Mouse (Mus musculus) urinary bladder, adult 2 months (tissue): ENCODE results near the gene Tbx10. TPM values are rescaled to one million over a fixed set of nuclear protein-coding genes. Genes with fewer than 3 reads are reported as not detected.

Source experiments
- DNase-seq: peaks from one replicate; pipeline ENCODE4 v3.0.0; 2022; ENCODE audit warnings: low spot score
- polyA plus RNA-seq: library from polyadenylated mRNA; depleted of rRNA; stranded (reverse); fragments of >200 nt; gene quantifications from 2 replicates; pipeline ENCODE4 v1.2.3, GENCODE M21; 2012

Gene Tbx10
- polyA plus RNA-seq, 1 experiment = not detected

GRCm38 (mm10) chr19:3975866-3976265 lies 16.7 kb upstream of the Tbx10 start:
- DNase-seq = no peak

DNA sequence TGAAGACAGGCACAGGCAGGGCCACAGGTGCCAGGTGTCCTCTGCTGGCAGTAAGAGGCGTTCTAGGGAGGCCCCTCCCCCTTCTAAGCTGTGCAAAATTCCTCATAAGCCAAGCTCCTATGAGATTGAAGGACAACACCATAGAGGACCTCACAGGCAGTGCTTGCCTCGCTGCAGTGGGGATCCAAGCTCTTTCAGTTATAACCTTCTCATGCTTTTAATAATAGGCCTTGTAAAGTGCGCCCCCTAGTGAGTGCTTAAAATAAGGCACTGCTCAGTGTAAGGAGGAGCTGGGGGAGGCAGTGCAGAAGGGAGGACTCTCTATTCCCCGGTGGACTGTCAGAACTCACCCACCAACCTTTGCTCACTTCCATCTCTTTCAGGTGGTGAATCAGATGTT lies 12.2 kb upstream of the Tbx10 start:
- no peak for DNase-seq

DNA sequence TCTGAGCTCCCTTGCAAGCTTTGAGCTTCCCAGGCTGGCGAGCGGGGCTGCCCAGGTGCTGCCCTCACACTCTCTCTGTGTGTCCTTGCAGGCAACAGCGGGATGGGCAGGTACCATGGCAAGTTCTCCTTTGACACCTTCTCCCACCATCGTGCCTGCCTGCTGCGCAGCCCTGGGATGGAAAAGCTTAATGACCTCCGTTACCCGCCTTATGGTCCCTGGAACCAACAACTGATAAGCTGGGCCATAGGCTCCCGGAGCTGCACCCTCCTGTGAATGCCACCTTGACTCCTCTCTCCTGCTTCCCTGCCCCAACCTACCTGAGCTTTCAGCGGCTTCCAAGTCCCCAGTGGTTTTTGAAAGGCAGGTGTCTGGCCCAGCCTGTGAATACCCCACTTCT lies 11.6 kb upstream of the Tbx10 start:
- no peak for DNase-seq

GRCm38 (mm10) chr19:3983527-3984200 lies 8.9 kb upstream of the Tbx10 start:
- no peak for DNase-seq

- no peak for DNase-seq
Measured at GRCm38 (mm10) chr19:3985261-3985681, 7.3 kb upstream of the Tbx10 start.

DNA sequence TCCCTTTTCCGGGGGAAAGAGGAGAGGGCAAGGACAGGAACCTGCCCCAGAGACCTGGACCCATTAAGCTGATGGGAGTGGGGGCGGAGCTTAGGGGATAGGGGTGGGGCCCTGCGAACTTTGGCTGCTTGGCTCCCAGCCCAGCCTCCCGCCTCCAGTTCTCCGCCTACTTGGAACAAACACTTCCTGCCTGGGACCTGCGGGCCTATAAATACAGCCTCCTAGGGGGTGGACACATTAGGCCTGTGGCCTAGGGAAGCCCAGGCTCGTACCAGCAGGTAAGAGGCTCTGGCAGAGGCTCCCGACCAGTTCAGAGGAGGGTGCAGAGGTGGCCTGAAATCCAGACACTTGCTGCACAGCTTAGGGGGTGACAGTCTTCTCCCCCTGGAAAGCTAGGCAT lies 6.2 kb upstream of the Tbx10 start, which contains the start of gene Acy3:
Acy3 (plus strand) TSS at position 237 of the 400 bp plus-strand sequence.
- peak; percentile 48 for DNase-seq

- DNase-seq = no peak
Measured at GRCm38 (mm10) chr19:3988066-3988465, 4.5 kb upstream of the Tbx10 start.

- no peak for DNase-seq
Measured at GRCm38 (mm10) chr19:3988750-3989149, 3.8 kb upstream of the Tbx10 start.

- no peak for DNase-seq
Measured at GRCm38 (mm10) chr19:3990804-3991203, 1.7 kb upstream of the Tbx10 start.

DNA sequence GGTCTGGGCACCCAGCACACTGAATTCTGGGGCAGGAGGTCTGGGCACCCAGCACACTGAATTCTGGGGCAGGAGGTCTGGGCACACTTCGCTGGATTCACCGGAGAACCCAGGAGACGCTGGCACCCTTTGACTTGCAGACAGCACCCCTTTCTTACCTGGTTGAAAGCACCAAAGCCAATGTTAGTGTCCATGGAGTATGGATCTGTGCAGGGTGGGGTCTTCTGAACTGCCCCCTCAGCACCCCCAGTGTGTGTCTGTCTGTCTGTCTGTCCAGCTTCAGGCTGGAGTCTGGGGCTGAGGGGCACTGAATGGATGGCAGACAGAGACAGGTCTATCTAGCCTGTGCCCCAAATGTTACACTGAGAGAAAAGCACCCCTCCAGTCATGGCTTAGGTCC lies 990 bp upstream of the Tbx10 start:
- no peak for DNase-seq

DNA sequence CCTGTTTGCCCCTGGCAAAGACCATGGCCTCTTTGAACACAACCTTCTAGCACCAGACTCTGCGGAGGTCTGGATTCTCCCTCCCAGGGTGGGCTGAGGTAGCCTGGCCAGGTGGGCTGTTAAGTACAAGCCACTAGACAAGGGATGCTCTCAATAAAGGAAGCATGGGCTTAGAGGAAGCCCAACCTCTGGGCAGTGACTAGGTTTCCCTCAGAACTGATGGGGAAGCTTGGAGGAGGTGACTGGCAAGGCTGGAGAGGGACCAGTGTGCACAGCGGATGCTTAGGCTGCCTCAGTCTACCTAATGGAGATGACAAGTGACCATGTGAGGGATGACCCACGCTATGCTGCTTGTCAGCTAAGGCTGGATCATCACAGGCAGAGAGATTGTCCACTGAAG lies 586 bp upstream of the Tbx10 start:
- DNase-seq = no peak

DNA sequence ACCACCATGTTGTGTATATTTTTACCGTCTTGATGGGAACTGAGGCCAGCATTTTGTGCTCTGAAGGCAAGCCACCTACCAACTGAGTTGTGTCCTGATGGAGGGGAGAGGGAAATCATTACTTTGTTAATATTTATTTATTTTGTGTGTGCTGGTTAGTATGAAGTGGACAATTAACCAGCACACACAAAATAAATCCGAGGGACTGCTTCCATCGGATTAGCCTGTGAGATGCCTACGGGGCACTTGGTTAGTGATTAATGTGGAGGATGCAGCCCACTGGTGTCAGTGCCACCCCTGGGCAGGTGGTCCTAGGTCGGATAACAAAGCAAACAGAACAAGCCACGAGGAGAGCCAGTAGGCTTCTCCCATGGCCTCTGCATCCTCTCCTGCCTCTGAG lies 2.4 kb downstream of the Tbx10 start:
- DNase-seq = no peak

- no peak for DNase-seq
Measured at GRCm38 (mm10) chr19:3995505-3995904, 3.0 kb downstream of the Tbx10 start.

DNA sequence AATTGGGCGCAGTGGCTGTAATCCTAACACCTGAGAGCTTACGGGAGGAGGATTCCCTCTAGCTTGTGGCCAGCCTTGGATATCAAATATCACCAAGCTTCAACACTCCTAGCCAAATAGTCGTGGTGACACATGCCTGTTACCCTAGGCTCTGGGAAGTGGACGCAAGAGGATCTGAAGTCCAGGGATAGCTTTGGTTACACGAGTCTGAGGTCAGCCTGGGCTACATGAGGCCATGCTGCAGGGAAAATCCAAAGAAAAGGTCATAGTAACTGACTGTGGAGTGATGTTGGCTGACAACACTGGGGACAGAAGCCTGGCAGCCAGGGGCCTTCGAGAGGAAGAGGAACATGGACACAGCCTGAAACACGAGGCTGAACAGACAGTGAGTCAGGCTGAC lies 3.6 kb downstream of the Tbx10 start:
- no peak for DNase-seq

GRCm38 (mm10) chr19:3996747-3997146 lies 4.2 kb downstream of the Tbx10 start:
- no peak for DNase-seq

DNA sequence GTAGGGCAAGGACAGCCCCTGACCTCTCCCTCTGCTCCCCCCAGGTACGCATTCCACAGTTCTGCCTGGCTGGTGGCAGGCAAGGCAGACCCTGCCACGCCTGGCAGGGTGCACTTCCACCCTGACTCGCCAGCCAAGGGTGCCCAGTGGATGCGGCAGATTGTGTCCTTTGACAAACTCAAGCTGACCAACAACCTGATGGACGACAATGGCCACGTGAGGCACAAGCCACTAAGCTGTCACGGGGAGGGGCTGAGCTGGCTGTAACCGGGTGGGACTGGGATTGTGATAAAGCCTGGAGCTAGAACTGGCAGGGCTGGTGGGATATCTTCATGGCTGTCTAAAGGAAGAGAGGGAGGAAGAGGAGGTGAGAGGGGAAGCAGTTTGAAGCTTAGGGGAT lies 4.7 kb downstream of the Tbx10 start:
- DNase-seq = no peak

DNA sequence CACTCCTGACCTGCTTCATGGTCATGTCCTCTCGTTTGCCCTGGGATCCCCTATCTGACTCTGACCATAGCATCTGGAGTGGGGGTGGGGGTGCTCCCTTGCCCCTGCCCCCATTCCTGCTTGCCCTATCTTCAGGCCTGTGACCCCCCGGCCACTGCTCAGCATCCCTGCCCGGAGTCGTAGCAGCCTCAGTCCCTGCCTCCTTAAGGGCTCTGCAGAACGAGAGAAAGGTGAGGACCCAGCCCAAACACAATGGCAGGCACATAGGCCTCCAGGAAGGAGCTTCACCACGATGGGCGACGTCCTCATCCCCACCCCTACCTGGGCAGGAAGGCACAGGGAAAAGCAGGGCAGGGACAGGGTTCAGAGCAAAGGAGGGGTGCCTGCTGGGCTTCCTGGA lies 5.8 kb downstream of the Tbx10 start:
- no peak for DNase-seq

GRCm38 (mm10) chr19:3999121-3999730 lies 6.7 kb downstream of the Tbx10 start:
- DNase-seq = no peak

DNA sequence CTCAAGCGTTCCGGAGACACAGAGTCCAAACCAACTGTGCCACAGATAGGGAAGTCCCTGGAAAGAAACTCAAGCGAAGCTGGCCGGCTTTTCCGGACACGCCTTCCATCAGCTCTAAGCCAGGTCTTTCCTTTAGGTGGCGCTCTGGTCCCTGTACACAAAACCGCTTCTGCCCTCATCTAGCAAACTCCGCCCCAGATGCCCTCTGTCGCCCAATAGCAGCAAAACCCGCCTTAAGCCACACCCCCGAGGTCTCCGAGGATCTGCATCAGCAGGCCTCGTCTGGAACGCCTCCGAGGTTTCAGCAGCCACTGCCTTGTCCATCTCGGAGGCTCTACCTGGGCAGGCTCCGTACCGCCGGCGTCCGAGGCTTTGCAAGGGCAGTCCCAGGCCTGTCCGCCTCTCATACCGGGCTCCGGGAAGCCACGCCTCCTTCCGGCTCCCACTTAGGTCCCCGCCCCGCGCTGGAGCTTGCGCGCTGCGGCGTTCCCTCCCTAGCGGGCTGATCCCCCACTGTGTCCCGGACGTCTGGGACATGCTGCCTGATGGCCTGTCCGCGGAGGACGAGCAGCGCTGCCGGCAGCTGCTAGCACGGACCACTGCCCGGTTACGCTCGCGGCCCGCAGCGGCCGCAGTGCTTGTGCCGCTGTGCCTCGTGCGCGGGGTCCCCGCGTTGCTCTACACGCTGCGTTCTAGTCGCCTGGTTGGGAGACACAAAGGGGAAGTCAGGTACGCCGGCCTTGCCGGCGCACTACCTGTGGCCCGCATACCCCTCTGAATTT lies 7.8 kb downstream of the Tbx10 start, which contains the start of the genes Nudt8 and Gm49405:
Nudt8 (plus strand) TSS at position 462 of the 782 bp plus-strand sequence.
Gm49405 (plus strand) TSS at position 508 of the 782 bp plus-strand sequence.
- DNase-seq = peak; percentile 95

GRCm38 (mm10) chr19:4000949-4001525 lies 8.5 kb downstream of the Tbx10 start:
- no peak for DNase-seq

- DNase-seq = no peak
Measured at GRCm38 (mm10) chr19:4001752-4002151, 9.2 kb downstream of the Tbx10 start.

GRCm38 (mm10) chr19:4003112-4003511 lies 10.6 kb downstream of the Tbx10 start, which contains the start of gene Doc2g:
TSS of gene Doc2g (plus strand) at chr19:4003313.
- DNase-seq = no peak
